Mouse (Mus musculus) E14TG2a.4 (cell line): ENCODE results near the gene Gcnt3.

ENCODE experiments used
- CTCF ChIP-seq: conservative IDR thresholded peaks from 2 replicates; pipeline ENCODE4 v1.5.1; 2014; ENCODE audit warnings: low read length
- POU5F1 ChIP-seq: IDR thresholded peaks from 2 replicates; pipeline ENCODE4 v1.6.1; 2014; ENCODE audit warnings: low read length, borderline replicate concordance

- TF ChIP-seq CTCF (no peak), POU5F1 (no peak)
Measured at GRCm38 (mm10) chr9:70034702-70035101, 3.2 kb downstream of the Gcnt3 start.
